Mouse (Mus musculus) brown adipose tissue, adult 24 weeks (tissue): ENCODE data around the gene Pik3ca. TPM values are rescaled to one million over a fixed set of nuclear protein-coding genes. Genes with fewer than 3 reads are reported as not detected.

Experiments used
- H3K27ac ChIP-seq: fragments of 200-500 bp; replicated peaks from 2 replicates; pipeline ENCODE4 v1.5.1; 2012; ENCODE audit warnings: low read depth, mild to moderate bottlenecking, low read length
- H3K4me1 ChIP-seq: fragments of 200-500 bp; 2 replicates; pipeline ENCODE4 v1.6.1; 2012; ENCODE audit warnings: low read length, mixed read lengths; ENCODE audit not compliant: control insufficient read depth, insufficient read depth, insufficient read length
- H3K4me3 ChIP-seq: fragments of 200-500 bp; 2 replicates; pipeline ENCODE4 v1.5.1; 2012; ENCODE audit warnings: low read depth, mild to moderate bottlenecking, low read length, moderate library complexity; ENCODE audit not compliant: insufficient read depth
- polyA plus RNA-seq: library from polyadenylated mRNA; stranded (reverse); fragments of >200 nt; gene quantifications from 2 replicates; pipeline ENCODE4 v1.2.4, GENCODE M21; 2012; ENCODE audit not compliant: missing spikeins, insufficient read depth, insufficient read length

Pik3ca gene
- 14.3 and 17.7 TPM in 2 replicates for polyA plus RNA-seq

- H3K4me1 ChIP-seq, result peaks cover 15% of the 10 kb centered on the region
- peak within 1 kb of the TSS; percentile 86 for H3K27ac ChIP-seq
- H3K4me3 ChIP-seq, result peak within 1 kb of the TSS; percentile 88
Observed at GRCm38 (mm10) chr3:32397461-32398174, at the start of gene Pik3ca. TSS of gene Pik3ca (plus strand) at chr3:32397671.

GRCm38 (mm10) chr3:32347881-32348280, 49.6 kb upstream of the Pik3ca start:
- Histone ChIP-seq H3K27ac (no peak overlapping the region), H3K4me1 (peaks cover 2% of the 10 kb centered on the region; the same call in 1 of the 2 replicates), H3K4me3 (no peak overlapping the region)

GRCm38 (mm10) chr3:32361221-32361620, 36.2 kb upstream of the Pik3ca start:
- no peak overlapping the region for H3K27ac ChIP-seq
- no peaks in the 10 kb centered on the region for H3K4me1 ChIP-seq
- no peak overlapping the region for H3K4me3 ChIP-seq

- no peak overlapping the region for H3K4me3 ChIP-seq
- H3K27ac ChIP-seq, result no peak overlapping the region
Observed at GRCm38 (mm10) chr3:32364195-32364594, 33.3 kb upstream of the Pik3ca start.

GRCm38 (mm10) chr3:32364841-32365545, 32.5 kb upstream of the Pik3ca start:
- Histone ChIP-seq H3K4me1 (no peaks in the 10 kb centered on the region), H3K27ac (no peak overlapping the region)

More at GRCm38 (mm10) chr3:32364195-32364594, 33.3 kb upstream of the Pik3ca start:
- H3K4me1 ChIP-seq, result no peaks in the 10 kb centered on the region

GRCm38 (mm10) chr3:32365546-32366245, 31.8 kb upstream of the Pik3ca start, which contains the start of gene Zmat3:
TSS of gene Zmat3 (minus strand) at chr3:32366014.
- no peaks in the 10 kb centered on the region for H3K4me1 ChIP-seq
- no peak within 1 kb of the TSS for H3K27ac ChIP-seq
- peak within 1 kb of the TSS; percentile 91 for H3K4me3 ChIP-seq

More at GRCm38 (mm10) chr3:32364841-32365545, 32.5 kb upstream of the Pik3ca start:
- H3K4me3 ChIP-seq, result peak overlapping the region; percentile 91

GRCm38 (mm10) chr3:32366246-32366734, 31.2 kb upstream of the Pik3ca start:
- Histone ChIP-seq H3K27ac (no peak overlapping the region), H3K4me1 (no peaks in the 10 kb centered on the region), H3K4me3 (peak overlapping the region; percentile 91)

- no peak overlapping the region for H3K27ac ChIP-seq
- H3K4me1 ChIP-seq, result no peaks in the 10 kb centered on the region
Observed at GRCm38 (mm10) chr3:32367516-32367915, 30.0 kb upstream of the Pik3ca start.

GRCm38 (mm10) chr3:32371957-32372356, 25.5 kb upstream of the Pik3ca start:
- Histone ChIP-seq H3K4me3 (no peak overlapping the region), H3K4me1 (no peaks in the 10 kb centered on the region), H3K27ac (no peak overlapping the region)

More at GRCm38 (mm10) chr3:32367516-32367915, 30.0 kb upstream of the Pik3ca start:
- H3K4me3 ChIP-seq, result no peak overlapping the region

- no peak overlapping the region for H3K27ac ChIP-seq
- no peak overlapping the region for H3K4me3 ChIP-seq
- H3K4me1 ChIP-seq, result no peaks in the 10 kb centered on the region
Observed at GRCm38 (mm10) chr3:32372470-32372869, 25.0 kb upstream of the Pik3ca start.

- Histone ChIP-seq H3K27ac (no peak overlapping the region), H3K4me3 (no peak overlapping the region), H3K4me1 (no peaks in the 10 kb centered on the region)
Observed at GRCm38 (mm10) chr3:32373236-32373635, 24.2 kb upstream of the Pik3ca start.

GRCm38 (mm10) chr3:32379891-32380290, 17.6 kb upstream of the Pik3ca start:
- Histone ChIP-seq H3K4me1 (no peaks in the 10 kb centered on the region), H3K4me3 (no peak overlapping the region), H3K27ac (no peak overlapping the region)

- Histone ChIP-seq H3K4me1 (no peaks in the 10 kb centered on the region), H3K27ac (no peak overlapping the region), H3K4me3 (no peak overlapping the region)
Observed at GRCm38 (mm10) chr3:32381556-32381955, 15.9 kb upstream of the Pik3ca start.

GRCm38 (mm10) chr3:32392841-32393240, 4.6 kb upstream of the Pik3ca start:
- no peak overlapping the region for H3K4me3 ChIP-seq
- H3K27ac ChIP-seq, result no peak overlapping the region
- H3K4me1 ChIP-seq, result no peaks in the 10 kb centered on the region

- no peaks in the 10 kb centered on the region for H3K4me1 ChIP-seq
- H3K27ac ChIP-seq, result no peak overlapping the region
- no peak overlapping the region for H3K4me3 ChIP-seq
Observed at GRCm38 (mm10) chr3:32393986-32394385, 3.5 kb upstream of the Pik3ca start.
